Mouse (Mus musculus): ENCODE measurements around the gene Rpusd3. TPM values are rescaled to one million over a fixed set of nuclear protein-coding genes. Genes with fewer than 3 reads are reported as not detected.

The Rpusd3 gene
- polyA plus RNA-seq (2015; fragmentation: Nextera tagmentation; extraction: Ambion mirVana), result 20.0 and 24.6 TPM in 2 replicates

DNA sequence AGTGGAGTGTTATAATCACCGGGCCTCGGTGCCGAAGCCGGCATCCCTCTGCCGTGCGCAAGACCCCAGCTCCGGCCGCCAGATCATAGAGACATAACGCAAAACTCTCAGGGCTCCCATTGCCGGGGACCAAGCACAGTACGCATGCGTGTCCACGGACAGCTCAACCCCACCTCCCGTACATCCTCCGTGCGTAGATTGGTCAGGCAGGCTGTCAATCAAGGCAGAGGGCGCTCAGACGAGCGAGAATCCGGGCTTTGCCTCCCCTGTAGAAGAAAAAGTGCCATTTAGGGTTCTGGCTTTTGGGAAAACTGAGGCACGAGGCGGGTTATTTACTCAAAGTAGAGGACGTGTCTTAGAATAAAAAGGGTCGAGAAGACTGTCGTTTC, at the start of gene Rpusd3:
Gene Rpusd3, minus strand, starts transcription at position 142 of the 389 bp plus-strand sequence.
- Histone ChIP-seq H3K27me3 (replicated peaks) (no peaks in the 10 kb centered on the region), H3K9ac (replicated peaks) (peak within 1 kb of the TSS; percentile 74), H3K36me3 (peaks cover 11% of the 10 kb centered on the region; the same call in 1 of the 2 replicates), H3K4me3 (replicated peaks) (peak within 1 kb of the TSS; percentile 68), H3K4me2 (peak within 1 kb of the TSS; percentile 96), H3K4me1 (peaks cover 26% of the 10 kb centered on the region), H3K27ac (replicated peaks) (peak within 1 kb of the TSS; percentile 76), H3K9me3 (replicated peaks) (no peaks in the 10 kb centered on the region)
- ATAC-seq (ENCODE audit: low FRiP score), result peak; percentile 98
- under 1% methylated on average over 25 of the region's 25 CpGs for WGBS

DNA sequence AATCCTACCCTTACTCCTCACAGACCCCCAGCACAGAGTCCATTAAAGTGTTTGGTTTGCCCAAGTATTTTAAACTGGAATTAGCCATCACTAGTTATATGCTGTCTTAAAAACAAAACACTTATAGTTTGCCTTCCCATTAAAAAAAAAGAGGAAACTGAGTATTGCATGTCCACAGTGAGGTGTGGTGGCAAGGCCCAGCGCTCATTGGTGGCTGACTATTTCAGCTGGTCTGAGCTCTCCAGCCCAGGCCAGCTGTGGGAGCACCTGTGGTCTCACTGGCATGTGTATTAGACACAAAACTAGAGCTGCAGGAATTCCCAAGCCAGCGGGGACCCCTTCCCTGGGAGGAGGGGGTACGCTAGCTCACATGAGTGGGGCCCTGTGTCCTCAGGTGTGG, 49.4 kb upstream of the Rpusd3 start:
- WGBS, result 67% methylated on average over 3 of the region's 3 CpGs
- H3K27ac ChIP-seq (replicated peaks), result no peak overlapping the region
- no peak overlapping the region for H3K9ac ChIP-seq (replicated peaks)
- H3K27me3 ChIP-seq (replicated peaks), result peaks cover 29% of the 10 kb centered on the region
- H3K4me2 ChIP-seq, result no peak overlapping the region
- peaks cover 19% of the 10 kb centered on the region for H3K4me1 ChIP-seq
- no peaks in the 10 kb centered on the region for H3K36me3 ChIP-seq
- ATAC-seq (ENCODE audit: low FRiP score), result no peak
- H3K4me3 ChIP-seq (replicated peaks), result no peak overlapping the region
- no peaks in the 10 kb centered on the region for H3K9me3 ChIP-seq (replicated peaks)

DNA sequence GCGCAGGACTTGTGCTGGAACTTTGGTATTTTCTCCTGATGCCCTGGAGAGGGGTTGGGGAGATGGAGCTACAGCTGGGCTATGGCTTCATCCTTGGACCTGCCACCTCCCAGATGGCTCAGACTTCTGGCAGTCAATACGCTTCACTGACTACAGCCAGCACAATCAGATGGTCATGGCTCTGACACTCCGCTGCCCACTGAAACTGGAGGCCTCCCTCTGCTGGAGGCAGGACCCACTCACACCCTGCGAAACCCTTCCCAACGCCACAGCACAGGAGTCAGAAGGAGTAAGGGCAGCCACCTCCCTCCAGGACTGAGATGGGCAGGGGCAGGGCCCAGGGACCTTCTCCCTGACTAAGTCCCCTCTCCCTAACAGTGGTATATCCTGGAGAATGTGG, 46.5 kb upstream of the Rpusd3 start:
- Histone ChIP-seq H3K9ac (replicated peaks) (no peak overlapping the region), H3K27ac (replicated peaks) (no peak overlapping the region), H3K36me3 (no peaks in the 10 kb centered on the region), H3K4me2 (no peak overlapping the region), H3K4me3 (replicated peaks) (no peak overlapping the region), H3K4me1 (peaks cover 14% of the 10 kb centered on the region), H3K9me3 (replicated peaks) (no peaks in the 10 kb centered on the region), H3K27me3 (replicated peaks) (peaks cover 23% of the 10 kb centered on the region)
- no peak for ATAC-seq (ENCODE audit: low FRiP score)
- WGBS, result 63% methylated on average over 5 of the region's 5 CpGs

DNA sequence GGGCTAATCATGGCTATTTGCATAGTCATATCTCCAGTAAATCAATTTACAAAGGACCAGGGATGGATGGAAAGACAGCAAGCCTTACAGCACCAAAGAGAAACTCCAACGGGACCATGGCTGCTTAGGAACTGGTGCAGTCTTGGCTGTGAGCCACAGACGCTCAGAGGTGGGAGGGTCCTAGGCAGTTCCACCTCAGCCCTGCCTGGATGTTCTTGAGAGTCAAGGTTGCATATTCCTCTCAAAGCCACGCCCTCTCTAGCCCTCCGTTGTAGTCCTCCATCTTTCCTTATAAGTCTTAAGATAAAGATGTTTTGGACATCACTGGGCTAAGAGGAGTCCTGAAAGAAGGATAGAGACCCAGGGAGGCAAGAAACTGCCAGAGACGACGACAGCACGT, 44.9 kb upstream of the Rpusd3 start:
- Histone ChIP-seq H3K27ac (replicated peaks) (no peak overlapping the region), H3K9ac (replicated peaks) (no peak overlapping the region), H3K27me3 (replicated peaks) (peaks cover 10% of the 10 kb centered on the region; the same call in 1 of the 2 replicates), H3K4me2 (no peak overlapping the region), H3K4me3 (replicated peaks) (no peak overlapping the region), H3K9me3 (replicated peaks) (no peaks in the 10 kb centered on the region), H3K4me1 (peaks cover 4% of the 10 kb centered on the region), H3K36me3 (no peaks in the 10 kb centered on the region)
- no peak for ATAC-seq (ENCODE audit: low FRiP score)
- 67% methylated on average over 7 of the region's 7 CpGs for WGBS

GRCm38 (mm10) chr6:113458635-113459034, 39.5 kb upstream of the Rpusd3 start:
- ATAC-seq (ENCODE audit: low FRiP score), result no peak
- Histone ChIP-seq H3K27me3 (replicated peaks) (0 out of 2 replicates have a peak, but pooled peaks cover 9% of the 10 kb centered on the region), H3K36me3 (no peaks in the 10 kb centered on the region), H3K9ac (replicated peaks) (no peak overlapping the region), H3K9me3 (replicated peaks) (no peaks in the 10 kb centered on the region), H3K27ac (replicated peaks) (no peak overlapping the region), H3K4me1 (no peaks in the 10 kb centered on the region), H3K4me2 (no peak overlapping the region), H3K4me3 (replicated peaks) (no peak overlapping the region)
- 75% methylated on average over 10 of the region's 10 CpGs for WGBS

DNA sequence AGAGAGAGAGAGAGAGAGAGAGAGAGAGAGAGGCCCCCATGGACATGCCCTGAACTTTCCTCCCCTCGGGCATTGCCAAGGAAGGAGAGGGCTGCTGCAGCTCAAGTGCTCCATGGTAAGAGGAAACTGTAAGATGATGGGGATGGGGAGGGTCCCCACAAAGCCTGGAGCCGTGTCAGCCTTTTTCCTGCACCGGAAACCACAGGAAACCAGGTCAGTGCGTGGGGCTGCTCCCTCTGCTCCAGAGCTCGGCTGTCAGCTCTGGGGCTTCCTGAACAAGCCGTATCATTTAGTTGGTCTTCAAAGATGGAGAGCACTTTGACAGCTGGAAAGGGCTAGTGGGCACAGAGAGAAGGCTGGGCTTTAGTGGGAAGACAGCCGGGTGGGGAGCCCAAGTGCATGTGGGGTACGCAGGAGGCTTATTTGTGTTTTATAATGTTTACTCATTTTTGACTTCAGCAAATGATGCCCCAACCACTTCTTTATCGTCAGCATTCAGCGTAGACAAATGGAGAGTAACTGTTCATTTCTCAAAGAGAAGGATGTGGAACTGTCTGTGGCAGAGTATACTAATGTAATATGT, 38.9 kb upstream of the Rpusd3 start, which contains the start of gene Il17re:
Gene Il17re, plus strand, starts transcription at position 533 of the 583 bp plus-strand sequence.
- WGBS, result 78% methylated on average over 10 of the region's 10 CpGs
- Histone ChIP-seq H3K9ac (replicated peaks) (no peak within 1 kb of the TSS), H3K27ac (replicated peaks) (no peak within 1 kb of the TSS), H3K4me1 (no peaks in the 10 kb centered on the region), H3K9me3 (replicated peaks) (no peaks in the 10 kb centered on the region), H3K27me3 (replicated peaks) (0 out of 2 replicates have a peak, but pooled peaks cover 5% of the 10 kb centered on the region), H3K36me3 (no peaks in the 10 kb centered on the region), H3K4me3 (replicated peaks) (no peak within 1 kb of the TSS), H3K4me2 (no peak within 1 kb of the TSS)
- no peak for ATAC-seq (ENCODE audit: low FRiP score)

DNA sequence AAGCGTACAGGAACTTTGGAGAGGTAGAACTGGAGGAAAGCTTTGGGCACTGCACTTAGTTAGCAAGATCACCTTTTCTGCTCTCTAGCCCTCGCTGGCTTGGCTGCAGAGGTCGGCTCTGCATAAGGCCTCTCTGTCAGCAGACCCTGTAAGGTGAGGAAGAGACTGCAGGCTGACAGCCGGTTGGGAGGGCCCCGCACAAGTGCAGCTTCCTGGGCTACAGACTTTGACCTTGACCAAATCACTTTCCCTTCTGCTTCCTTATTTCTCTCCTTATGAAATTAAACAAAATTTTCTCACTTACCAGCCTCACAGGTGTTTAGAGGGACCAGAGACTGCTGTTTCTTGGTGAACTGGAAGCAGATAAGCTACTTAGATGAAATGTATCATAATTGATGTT, 35.9 kb upstream of the Rpusd3 start:
- ATAC-seq (ENCODE audit: low FRiP score), result no peak
- Histone ChIP-seq H3K9me3 (replicated peaks) (no peaks in the 10 kb centered on the region), H3K9ac (replicated peaks) (no peak overlapping the region), H3K4me3 (replicated peaks) (no peak overlapping the region), H3K4me2 (no peak overlapping the region), H3K4me1 (no peaks in the 10 kb centered on the region), H3K36me3 (no peaks in the 10 kb centered on the region), H3K27ac (replicated peaks) (no peak overlapping the region), H3K27me3 (replicated peaks) (0 out of 2 replicates have a peak, but pooled peaks cover 5% of the 10 kb centered on the region)
- 71% methylated on average over 5 of the region's 5 CpGs for WGBS

DNA sequence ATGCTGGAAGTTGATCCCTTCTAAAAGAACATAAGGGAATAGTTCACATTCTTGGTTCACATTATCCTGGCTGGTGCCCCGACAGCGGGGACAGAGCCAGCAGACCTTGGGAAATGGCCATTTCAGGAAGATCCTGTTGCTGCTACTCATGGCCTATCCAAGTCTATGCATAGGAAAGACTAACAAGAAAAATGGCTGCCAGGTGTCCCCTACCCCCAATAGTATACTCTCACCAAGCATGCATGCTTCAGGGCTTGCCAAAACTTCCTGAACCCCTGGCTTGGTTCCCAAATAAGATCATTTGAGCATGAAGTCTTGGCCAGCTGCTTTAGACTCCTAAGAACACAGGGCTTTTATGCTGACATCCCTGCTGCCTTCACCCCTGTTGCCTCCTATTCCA, 32.7 kb upstream of the Rpusd3 start:
- WGBS, result 77% methylated on average over 2 of the region's 2 CpGs
- no peak overlapping the region for H3K9ac ChIP-seq (replicated peaks)

DNA sequence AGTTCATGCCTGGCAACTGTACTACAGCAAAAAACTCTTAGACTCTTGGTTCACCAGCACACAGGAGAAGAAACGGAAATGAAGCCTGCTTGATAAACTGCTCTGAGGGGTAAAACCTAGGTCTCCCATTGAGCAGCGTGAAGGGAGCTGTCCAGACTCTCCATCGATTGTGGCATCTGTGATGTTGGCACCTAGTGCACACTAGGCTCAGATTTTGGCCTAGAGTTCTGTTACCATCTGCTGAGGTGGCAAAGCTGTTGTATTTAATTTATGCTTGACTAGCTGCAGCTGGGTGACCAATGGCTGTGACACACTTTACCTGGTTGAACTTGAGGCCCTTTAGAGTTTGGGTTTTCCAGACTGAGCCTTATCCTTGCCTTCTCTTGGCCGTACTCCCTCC, 28.5 kb upstream of the Rpusd3 start:
- Histone ChIP-seq H3K4me1 (peaks cover 10% of the 10 kb centered on the region), H3K36me3 (peaks cover 29% of the 10 kb centered on the region), H3K4me3 (replicated peaks) (no peak overlapping the region), H3K4me2 (no peak overlapping the region), H3K9me3 (replicated peaks) (no peaks in the 10 kb centered on the region), H3K27ac (replicated peaks) (no peak overlapping the region), H3K9ac (replicated peaks) (no peak overlapping the region), H3K27me3 (replicated peaks) (no peaks in the 10 kb centered on the region)
- 91% methylated on average over 4 of the region's 4 CpGs for WGBS
- ATAC-seq (ENCODE audit: low FRiP score), result no peak

More for the DNA sequence above, 32.7 kb upstream of the Rpusd3 start:
- Histone ChIP-seq H3K4me1 (no peaks in the 10 kb centered on the region), H3K36me3 (peaks cover 21% of the 10 kb centered on the region), H3K4me3 (replicated peaks) (no peak overlapping the region), H3K4me2 (no peak overlapping the region), H3K9me3 (replicated peaks) (no peaks in the 10 kb centered on the region), H3K27ac (replicated peaks) (no peak overlapping the region), H3K27me3 (replicated peaks) (no peaks in the 10 kb centered on the region)
- ATAC-seq (ENCODE audit: low FRiP score), result no peak

DNA sequence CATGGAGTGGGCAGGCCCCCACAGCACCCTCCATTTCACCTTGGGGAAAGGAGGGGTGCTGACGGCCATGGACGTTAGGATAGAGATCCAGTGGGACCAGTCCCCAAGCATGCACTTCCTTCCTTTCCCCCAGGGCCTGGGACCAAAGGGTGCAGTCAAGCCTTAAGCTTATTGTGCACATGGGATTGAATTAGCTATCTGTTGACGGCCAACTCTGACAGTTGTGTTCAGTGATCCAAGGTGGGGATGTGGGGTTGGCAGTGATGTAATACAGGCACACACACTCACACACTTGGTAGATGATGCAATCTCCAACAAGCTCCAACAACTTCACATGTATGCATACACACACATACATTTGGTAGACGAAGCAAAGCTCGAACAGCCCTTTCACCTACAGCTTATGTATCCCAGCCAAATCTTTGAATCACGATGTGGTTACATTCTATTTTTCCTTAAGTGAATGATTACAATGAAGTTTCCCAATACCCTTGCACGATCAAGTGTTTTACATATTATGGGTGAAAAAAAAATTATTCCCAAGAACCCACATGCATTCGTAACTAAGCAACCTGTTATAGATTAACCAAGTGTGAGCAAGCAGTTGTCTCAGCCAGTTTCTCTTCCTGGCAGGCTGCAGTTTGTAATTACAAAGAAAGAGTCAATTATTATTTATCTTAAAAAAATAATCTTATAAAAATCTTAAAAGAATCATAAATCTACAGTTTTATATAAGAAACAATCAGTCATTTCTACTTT, 25.2 kb upstream of the Rpusd3 start:
- ATAC-seq (ENCODE audit: low FRiP score), result no peak
- Histone ChIP-seq H3K36me3 (peaks cover 26% of the 10 kb centered on the region), H3K9me3 (replicated peaks) (no peaks in the 10 kb centered on the region), H3K4me2 (no peak overlapping the region), H3K27me3 (replicated peaks) (0 out of 2 replicates have a peak, but pooled peaks cover 3% of the 10 kb centered on the region), H3K27ac (replicated peaks) (no peak overlapping the region), H3K4me3 (replicated peaks) (no peak overlapping the region), H3K9ac (replicated peaks) (no peak overlapping the region), H3K4me1 (peaks cover 15% of the 10 kb centered on the region)
- 87% methylated on average over 8 of the region's 8 CpGs for WGBS

DNA sequence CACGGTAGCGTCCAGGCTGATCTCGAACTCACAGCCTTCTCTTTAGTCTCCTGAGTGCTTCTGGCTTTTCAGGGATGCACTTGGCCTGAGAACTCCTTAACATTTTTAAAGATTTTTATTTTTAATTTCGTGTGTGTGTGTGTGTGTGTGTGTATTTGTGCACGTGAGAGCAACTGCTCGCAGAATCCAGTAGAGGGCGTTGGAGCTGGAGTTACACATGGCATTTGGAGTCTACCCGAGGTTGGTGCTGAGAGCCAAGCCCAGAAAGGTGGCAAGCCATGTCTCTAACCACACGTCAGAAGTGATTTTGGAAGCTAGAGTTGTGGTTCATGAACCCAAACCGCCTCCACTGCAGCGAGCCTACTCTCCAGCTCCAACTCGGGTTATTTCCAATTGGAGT, 24.0 kb upstream of the Rpusd3 start:
- no peaks in the 10 kb centered on the region for H3K9me3 ChIP-seq (replicated peaks)
- H3K9ac ChIP-seq (replicated peaks), result peak overlapping the region; percentile 97
- H3K36me3 ChIP-seq, result peaks cover 20% of the 10 kb centered on the region
- ATAC-seq (ENCODE audit: low FRiP score), result no peak
- peak overlapping the region; percentile 90 for H3K4me2 ChIP-seq
- 50% methylated on average over 12 of the region's 12 CpGs for WGBS
- peak overlapping the region; percentile 85 for H3K27ac ChIP-seq (replicated peaks)
- peak overlapping the region; percentile 95 for H3K4me3 ChIP-seq (replicated peaks)
- peaks cover 15% of the 10 kb centered on the region for H3K4me1 ChIP-seq
- H3K27me3 ChIP-seq (replicated peaks), result 0 out of 2 replicates have a peak, but pooled peaks cover 3% of the 10 kb centered on the region
